Mouse (Mus musculus) megakaryocyte, embryonic 14.5 days (primary cell): ENCODE data around the gene Fbxo30.

ENCODE experiments used
- FLI1 ChIP-seq: IDR thresholded peaks from 2 replicates; pipeline ENCODE4 v1.6.1; 2012; ENCODE audit warnings: low read length, inconsistent platforms, mixed read lengths
- GATA1 ChIP-seq: IDR thresholded peaks from 3 replicates; pipeline ENCODE4 v1.6.1; 2012; ENCODE audit warnings: mixed read lengths, low read length, inconsistent platforms, borderline replicate concordance

GRCm38 (mm10) chr10:11309866-11310265, 28.7 kb downstream of the Fbxo30 start:
- no peak for TF ChIP-seq GATA1
- no peak for TF ChIP-seq FLI1
